Mouse (Mus musculus) liver, adult (tissue): Measurements from ENCODE around the gene Inpp4b.

Experiments
- GATA4 ChIP-seq: IDR thresholded peaks from 2 replicates; pipeline ENCODE4 v1.6.1; 2014; ENCODE audit warnings: mild to moderate bottlenecking, low read length; ENCODE audit not compliant: insufficient replicate concordance

Gene Inpp4b

GRCm38 (mm10) chr8:81502216-81502615 lies 159.9 kb downstream of the Inpp4b start:
- no peak for TF ChIP-seq GATA4

- TF ChIP-seq GATA4 = no peak
Measured at GRCm38 (mm10) chr8:81502982-81503381, 160.6 kb downstream of the Inpp4b start.

GRCm38 (mm10) chr8:81512826-81513225 lies 170.5 kb downstream of the Inpp4b start:
- TF ChIP-seq GATA4 = no peak

GRCm38 (mm10) chr8:81514425-81514824 lies 172.1 kb downstream of the Inpp4b start:
- TF ChIP-seq GATA4 = no peak

- no peak for TF ChIP-seq GATA4
Measured at GRCm38 (mm10) chr8:81522085-81522484, 179.7 kb downstream of the Inpp4b start.

GRCm38 (mm10) chr8:81524561-81524960 lies 182.2 kb downstream of the Inpp4b start:
- TF ChIP-seq GATA4 = no peak

GRCm38 (mm10) chr8:81527661-81528060 lies 185.3 kb downstream of the Inpp4b start:
- no peak for TF ChIP-seq GATA4

GRCm38 (mm10) chr8:81538310-81538709 lies 196.0 kb downstream of the Inpp4b start:
- no peak for TF ChIP-seq GATA4

- no peak for TF ChIP-seq GATA4
Measured at GRCm38 (mm10) chr8:81558550-81558949, 216.2 kb downstream of the Inpp4b start.

- TF ChIP-seq GATA4 = no peak
Measured at GRCm38 (mm10) chr8:81562405-81562804, 220.0 kb downstream of the Inpp4b start.

GRCm38 (mm10) chr8:81565484-81565883 lies 223.1 kb downstream of the Inpp4b start:
- no peak for TF ChIP-seq GATA4

- TF ChIP-seq GATA4 = no peak
Measured at GRCm38 (mm10) chr8:81572319-81573104, 230.2 kb downstream of the Inpp4b start.

GRCm38 (mm10) chr8:81575268-81575917 lies 233.0 kb downstream of the Inpp4b start:
- no peak for TF ChIP-seq GATA4

- no peak for TF ChIP-seq GATA4
Measured at GRCm38 (mm10) chr8:81578951-81579350, 236.6 kb downstream of the Inpp4b start.

- TF ChIP-seq GATA4 = no peak
Measured at GRCm38 (mm10) chr8:81581817-81582437, 239.6 kb downstream of the Inpp4b start.

- TF ChIP-seq GATA4 = no peak
Measured at GRCm38 (mm10) chr8:81582906-81583305, 240.6 kb downstream of the Inpp4b start.

- TF ChIP-seq GATA4 = no peak
Measured at GRCm38 (mm10) chr8:81586783-81587182, 244.4 kb downstream of the Inpp4b start.
